Mouse (Mus musculus): ENCODE results near the gene Ptpn13. TPM values are rescaled to one million over a fixed set of nuclear protein-coding genes. Genes with fewer than 3 reads are reported as not detected.

The Ptpn13 gene
- polyA plus RNA-seq, 1 experiment: 7.6 TPM

DNA sequence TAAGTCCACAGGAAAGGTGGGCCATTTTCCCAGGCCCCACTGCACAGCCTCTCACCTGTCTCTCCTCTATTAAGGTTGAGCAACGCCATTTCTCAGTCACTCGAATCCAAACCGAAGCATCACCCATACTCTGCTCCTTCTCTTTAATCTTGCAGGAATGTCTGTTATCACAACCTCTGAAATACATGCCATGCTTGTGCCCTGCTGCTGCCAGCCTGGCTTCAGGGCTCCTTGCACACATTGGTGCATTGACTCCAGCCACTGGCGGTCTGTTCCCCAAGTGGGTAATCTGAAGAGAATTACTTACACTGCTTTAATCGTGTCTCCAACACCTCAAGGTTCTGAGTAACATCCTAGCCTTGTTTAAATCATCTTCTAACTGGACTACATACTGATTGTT, 50.5 kb downstream of the Ptpn13 start:
- WGBS: 95% methylated on average over 5 of the region's 5 CpGs
- TF ChIP-seq CTCF (IDR thresholded peaks at IDR 0.05; ENCODE audit: borderline replicate concordance, control insufficient read depth, extremely low read depth, insufficient read depth, low read length, poor library complexity): no peak
- TF ChIP-seq POLR2A (IDR thresholded peaks at IDR 0.05; ENCODE audit: control insufficient read depth, extremely low read depth, insufficient read depth, low read length, poor library complexity): no peak
- no peak overlapping the region for H3K4me3 ChIP-seq (ENCODE audit: control insufficient read depth, insufficient read depth, low read length)

DNA sequence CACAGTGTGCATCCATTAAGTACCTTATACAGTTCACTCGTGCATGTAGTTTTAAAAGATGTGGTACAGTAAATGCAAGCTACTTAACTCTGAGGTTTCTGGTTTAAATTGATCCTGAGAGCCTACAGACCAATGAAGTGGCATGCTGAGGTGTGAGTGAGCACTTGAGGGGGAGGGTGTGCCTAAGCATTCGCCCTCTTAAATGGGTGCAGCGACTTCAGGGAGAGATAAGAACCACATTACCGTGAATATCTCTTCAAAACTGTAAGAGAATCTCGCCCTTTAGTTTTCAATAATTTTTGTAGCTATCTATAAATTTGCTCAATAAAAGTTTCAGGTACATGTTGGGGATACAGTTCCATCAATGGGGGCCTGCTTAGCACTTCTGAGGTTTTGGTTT, 54.5 kb downstream of the Ptpn13 start:
- H3K4me3 ChIP-seq (ENCODE audit: control insufficient read depth, insufficient read depth, low read length): no peak overlapping the region
- H3K27ac ChIP-seq (ENCODE audit: control insufficient read depth, insufficient read depth, low read length): no peak overlapping the region
- no peak for DNase-seq
- H3K27me3 ChIP-seq (ENCODE audit: control insufficient read depth, insufficient read depth, low read length): no peaks in the 10 kb centered on the region
- 96% methylated on average over 5 of the region's 5 CpGs for WGBS
- H3K36me3 ChIP-seq (ENCODE audit: control insufficient read depth, insufficient read depth, low read length): no peaks in the 10 kb centered on the region
- no peaks in the 10 kb centered on the region for H3K4me1 ChIP-seq (replicated peaks; ENCODE audit: control insufficient read depth, insufficient read depth, low read length)
- TF ChIP-seq POLR2A (IDR thresholded peaks at IDR 0.05; ENCODE audit: control insufficient read depth, extremely low read depth, insufficient read depth, low read length, poor library complexity) (no peak), CTCF (IDR thresholded peaks at IDR 0.05; ENCODE audit: borderline replicate concordance, control insufficient read depth, extremely low read depth, insufficient read depth, low read length, poor library complexity) (no peak)

More for the DNA sequence above, 50.5 kb downstream of the Ptpn13 start:
- no peaks in the 10 kb centered on the region for H3K4me1 ChIP-seq (replicated peaks; ENCODE audit: control insufficient read depth, insufficient read depth, low read length)
- H3K27me3 ChIP-seq (ENCODE audit: control insufficient read depth, insufficient read depth, low read length): no peaks in the 10 kb centered on the region
- H3K27ac ChIP-seq (ENCODE audit: control insufficient read depth, insufficient read depth, low read length): no peak overlapping the region
- no peaks in the 10 kb centered on the region for H3K36me3 ChIP-seq (ENCODE audit: control insufficient read depth, insufficient read depth, low read length)
- no peak for DNase-seq

DNA sequence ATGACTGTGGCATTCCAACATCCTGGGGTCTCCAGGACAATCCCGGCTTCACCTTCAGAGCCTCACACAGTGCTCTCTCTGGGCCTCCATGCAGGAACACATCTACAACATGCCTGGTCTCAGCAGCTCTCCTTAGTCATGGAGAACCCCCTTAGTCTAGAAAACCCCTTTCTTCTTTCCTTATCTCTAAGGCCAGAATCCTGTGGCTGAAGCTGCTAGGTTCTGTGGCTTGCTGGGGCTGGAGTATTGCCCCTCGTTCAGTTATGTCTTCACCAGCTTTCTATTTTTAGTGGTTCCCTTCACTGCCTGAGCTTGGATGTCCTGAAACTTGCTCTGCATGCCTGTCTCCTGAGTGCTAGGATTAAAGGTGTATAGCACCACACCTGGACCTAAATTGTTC, 56.2 kb downstream of the Ptpn13 start:
- H3K4me3 ChIP-seq (ENCODE audit: control insufficient read depth, insufficient read depth, low read length): no peak overlapping the region
- no peaks in the 10 kb centered on the region for H3K27me3 ChIP-seq (ENCODE audit: control insufficient read depth, insufficient read depth, low read length)
- no peak for DNase-seq
- TF ChIP-seq POLR2A (IDR thresholded peaks at IDR 0.05; ENCODE audit: control insufficient read depth, extremely low read depth, insufficient read depth, low read length, poor library complexity) (no peak), CTCF (IDR thresholded peaks at IDR 0.05; ENCODE audit: borderline replicate concordance, control insufficient read depth, extremely low read depth, insufficient read depth, low read length, poor library complexity) (no peak)
- no peaks in the 10 kb centered on the region for H3K4me1 ChIP-seq (replicated peaks; ENCODE audit: control insufficient read depth, insufficient read depth, low read length)
- no peaks in the 10 kb centered on the region for H3K36me3 ChIP-seq (ENCODE audit: control insufficient read depth, insufficient read depth, low read length)
- H3K27ac ChIP-seq (ENCODE audit: control insufficient read depth, insufficient read depth, low read length): no peak overlapping the region
- WGBS: 37% methylated on average over 2 of the region's 2 CpGs

DNA sequence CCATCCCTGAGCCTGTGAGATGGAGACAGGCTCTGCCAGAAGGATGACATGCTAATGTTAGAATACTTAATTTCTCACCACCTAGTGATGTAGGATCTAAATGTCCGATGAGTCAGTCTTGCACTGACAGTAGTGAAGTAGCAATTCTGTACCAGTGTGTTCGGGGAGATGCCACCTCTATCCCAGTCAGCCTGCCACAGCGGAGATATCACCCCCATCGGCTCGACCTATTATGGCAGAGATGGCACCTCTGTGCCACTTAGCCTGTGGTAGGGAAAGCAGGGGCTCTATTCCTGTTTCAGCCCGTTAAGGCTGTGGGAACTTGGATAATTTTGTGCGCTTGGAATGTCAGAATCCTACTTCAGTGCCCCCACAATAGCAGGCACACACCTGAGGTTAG, 62.0 kb downstream of the Ptpn13 start:
- H3K4me3 ChIP-seq (ENCODE audit: control insufficient read depth, insufficient read depth, low read length): no peak overlapping the region
- H3K27me3 ChIP-seq (ENCODE audit: control insufficient read depth, insufficient read depth, low read length): no peaks in the 10 kb centered on the region
- DNase-seq: no peak
- TF ChIP-seq CTCF (IDR thresholded peaks at IDR 0.05; ENCODE audit: borderline replicate concordance, control insufficient read depth, extremely low read depth, insufficient read depth, low read length, poor library complexity) (no peak), POLR2A (IDR thresholded peaks at IDR 0.05; ENCODE audit: control insufficient read depth, extremely low read depth, insufficient read depth, low read length, poor library complexity) (no peak)
- 99% methylated on average over 7 of the region's 7 CpGs for WGBS
- no peaks in the 10 kb centered on the region for H3K36me3 ChIP-seq (ENCODE audit: control insufficient read depth, insufficient read depth, low read length)
- no peaks in the 10 kb centered on the region for H3K4me1 ChIP-seq (replicated peaks; ENCODE audit: control insufficient read depth, insufficient read depth, low read length)
- H3K27ac ChIP-seq (ENCODE audit: control insufficient read depth, insufficient read depth, low read length): no peak overlapping the region

DNA sequence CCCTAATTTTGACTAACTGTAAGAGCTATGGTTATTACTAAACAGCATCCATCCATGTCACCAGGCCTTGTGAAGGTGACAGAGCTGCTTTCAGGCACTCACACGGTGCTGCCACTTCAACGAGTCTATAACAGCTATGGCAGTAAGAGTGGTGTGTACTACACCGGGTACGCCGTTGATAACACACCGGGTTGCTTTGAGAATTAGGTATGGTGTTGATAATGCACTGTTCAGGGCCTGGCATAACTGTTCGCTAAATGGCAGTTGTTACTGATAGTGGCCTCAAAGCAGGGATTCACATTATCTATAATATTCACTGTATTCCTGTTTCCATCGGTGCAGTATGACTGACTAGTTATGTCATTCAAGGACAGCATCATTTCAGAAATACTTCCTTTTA, 66.0 kb downstream of the Ptpn13 start:
- Histone ChIP-seq H3K4me1 (replicated peaks; ENCODE audit: control insufficient read depth, insufficient read depth, low read length) (no peaks in the 10 kb centered on the region), H3K4me3 (ENCODE audit: control insufficient read depth, insufficient read depth, low read length) (no peak overlapping the region), H3K27me3 (ENCODE audit: control insufficient read depth, insufficient read depth, low read length) (no peaks in the 10 kb centered on the region), H3K27ac (ENCODE audit: control insufficient read depth, insufficient read depth, low read length) (no peak overlapping the region), H3K36me3 (ENCODE audit: control insufficient read depth, insufficient read depth, low read length) (no peaks in the 10 kb centered on the region)
- 96% methylated on average over 8 of the region's 8 CpGs for WGBS
- TF ChIP-seq CTCF (IDR thresholded peaks at IDR 0.05; ENCODE audit: borderline replicate concordance, control insufficient read depth, extremely low read depth, insufficient read depth, low read length, poor library complexity): no peak
- no peak for TF ChIP-seq POLR2A (IDR thresholded peaks at IDR 0.05; ENCODE audit: control insufficient read depth, extremely low read depth, insufficient read depth, low read length, poor library complexity)
- DNase-seq: no peak

DNA sequence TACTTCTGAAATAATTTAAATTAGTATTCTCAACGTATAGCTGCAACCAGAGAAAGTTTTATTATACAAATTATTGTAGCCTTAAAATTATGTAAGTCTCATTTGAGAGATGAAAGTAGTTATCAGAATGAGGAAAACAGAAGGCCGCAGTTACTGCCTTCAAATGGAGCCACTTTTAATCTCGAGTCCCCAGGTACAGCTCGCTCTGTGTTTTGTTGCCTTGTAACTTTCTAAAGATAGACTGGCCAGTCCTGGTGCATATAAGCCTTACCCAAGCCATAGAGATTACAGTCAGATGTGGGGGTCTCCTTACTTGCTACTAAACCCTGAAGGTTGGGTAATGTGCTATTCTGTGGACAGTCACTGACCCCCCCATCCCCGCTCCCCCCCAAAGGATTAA, 66.8 kb downstream of the Ptpn13 start:
- no peaks in the 10 kb centered on the region for H3K36me3 ChIP-seq (ENCODE audit: control insufficient read depth, insufficient read depth, low read length)
- no peak for TF ChIP-seq POLR2A (IDR thresholded peaks at IDR 0.05; ENCODE audit: control insufficient read depth, extremely low read depth, insufficient read depth, low read length, poor library complexity)
- TF ChIP-seq CTCF (IDR thresholded peaks at IDR 0.05; ENCODE audit: borderline replicate concordance, control insufficient read depth, extremely low read depth, insufficient read depth, low read length, poor library complexity): no peak
- no peaks in the 10 kb centered on the region for H3K27me3 ChIP-seq (ENCODE audit: control insufficient read depth, insufficient read depth, low read length)
- 96% methylated on average over 5 of the region's 5 CpGs for WGBS
- DNase-seq: no peak
- H3K4me3 ChIP-seq (ENCODE audit: control insufficient read depth, insufficient read depth, low read length): no peak overlapping the region
- H3K27ac ChIP-seq (ENCODE audit: control insufficient read depth, insufficient read depth, low read length): no peak overlapping the region
- H3K4me1 ChIP-seq (replicated peaks; ENCODE audit: control insufficient read depth, insufficient read depth, low read length): no peaks in the 10 kb centered on the region

DNA sequence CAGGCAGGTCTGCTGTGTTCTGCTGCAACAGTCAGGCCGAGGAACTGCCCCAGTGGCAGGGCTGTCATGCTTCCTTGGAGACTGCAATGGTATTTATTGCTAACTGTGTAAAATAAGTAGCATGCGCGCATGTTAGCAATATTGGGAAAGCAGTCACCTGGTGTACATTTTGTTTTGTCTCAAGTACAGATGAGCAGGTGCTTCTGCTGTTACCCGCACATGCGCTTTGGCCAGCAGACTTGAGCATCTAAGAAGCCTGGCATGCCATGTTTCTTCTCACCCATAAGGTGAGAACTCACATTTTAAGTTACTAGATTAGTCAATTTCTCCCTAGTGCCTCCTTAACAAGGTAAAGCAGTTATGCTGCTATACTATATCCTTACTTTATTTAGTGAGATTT, 72.1 kb downstream of the Ptpn13 start:
- no peak overlapping the region for H3K27ac ChIP-seq (ENCODE audit: control insufficient read depth, insufficient read depth, low read length)
- H3K4me1 ChIP-seq (replicated peaks; ENCODE audit: control insufficient read depth, insufficient read depth, low read length): no peaks in the 10 kb centered on the region
- DNase-seq: no peak
- TF ChIP-seq CTCF (IDR thresholded peaks at IDR 0.05; ENCODE audit: borderline replicate concordance, control insufficient read depth, extremely low read depth, insufficient read depth, low read length, poor library complexity): no peak
- no peak for TF ChIP-seq POLR2A (IDR thresholded peaks at IDR 0.05; ENCODE audit: control insufficient read depth, extremely low read depth, insufficient read depth, low read length, poor library complexity)
- no peak overlapping the region for H3K4me3 ChIP-seq (ENCODE audit: control insufficient read depth, insufficient read depth, low read length)
- H3K36me3 ChIP-seq (ENCODE audit: control insufficient read depth, insufficient read depth, low read length): no peaks in the 10 kb centered on the region
- WGBS: 98% methylated on average over 5 of the region's 5 CpGs
- no peaks in the 10 kb centered on the region for H3K27me3 ChIP-seq (ENCODE audit: control insufficient read depth, insufficient read depth, low read length)

Measured in thymus, adult 2 months (tissue).